Mouse (Mus musculus): ENCODE measurements around the gene Nf2. TPM values are rescaled to one million over a fixed set of nuclear protein-coding genes. Genes with fewer than 3 reads are reported as not detected.

The Nf2 gene
- total and polyA plus RNA-seq, 3 experiments: 45.2 to 103 (median 50.7) TPM

GRCm38 (mm10) chr11:4769881-4770280 is 79.5 kb downstream of the Nf2 start:
- no peak for DNase-seq (ENCODE audit: extremely low read depth)
- TF ChIP-seq ZMIZ1 (IDR thresholded peaks at IDR 0.05; ENCODE audit: low read depth, low read length): no peak
- H3K4me2 ChIP-seq (ENCODE audit: insufficient read depth, low read depth, poor library complexity, severe bottlenecking): no peak overlapping the region
- H3K4me3 ChIP-seq (replicated peaks in 1 of 3; ENCODE audit: low read depth in 2 of 3, low read length in 2 of 3, poor library complexity in 1 of 3): no peak overlapping the region
- H3K79me2 ChIP-seq (replicated peaks; ENCODE audit: control insufficient read depth, extremely low read depth, insufficient read depth, poor library complexity, severe bottlenecking): no peaks in the 10 kb centered on the region
- in situ Hi-C loops (cut with MboI; ENCODE audit: low pct_ligation_motif_present, low pct_unique_long_range_greater_than_20kb, low sequenced_read_pairs) (loop anchor here (5.0 kb wide), 2 partner anchors 33 to 47 kb away; no protein-coding TSS in a partner anchor), dilution Hi-C loops (cut with MboI; ENCODE audit: extremely low pct_ligation_motif_present, extremely low pct_unique_long_range_greater_than_20kb, low sequenced_read_pairs) (no loop called here)
- H3K36me3 ChIP-seq (replicated peaks in 1 of 2; ENCODE audit: control insufficient read depth in 1 of 2, insufficient read depth in 1 of 2, low read length in 1 of 2): peaks cover 34 to 90% of the 10 kb centered on the region in 2 experiments
- H3K27me3 ChIP-seq (replicated peaks): no peaks in the 10 kb centered on the region
- no peaks in the 10 kb centered on the region for H3K4me1 ChIP-seq (ENCODE audit: control insufficient read depth in 1 of 2, insufficient read depth in 2 of 2)
- no peak overlapping the region for H3K9ac ChIP-seq (ENCODE audit: insufficient read depth, low read depth)
- no peaks in the 10 kb centered on the region for H3K9me3 ChIP-seq (replicated peaks; ENCODE audit: low read length)
- H3K27ac ChIP-seq (ENCODE audit: insufficient read depth, low read depth): no peak overlapping the region

GRCm38 (mm10) chr11:4769293-4769692 is 80.0 kb downstream of the Nf2 start:
- peaks cover 37 to 91% of the 10 kb centered on the region in 2 experiments for H3K36me3 ChIP-seq (replicated peaks in 1 of 2; ENCODE audit: control insufficient read depth in 1 of 2, insufficient read depth in 1 of 2, low read length in 1 of 2)
- H3K27me3 ChIP-seq (replicated peaks): no peaks in the 10 kb centered on the region
- H3K4me1 ChIP-seq (ENCODE audit: control insufficient read depth in 1 of 2, insufficient read depth in 2 of 2): peaks cover 0 to 4% of the 10 kb centered on the region in 2 experiments; a peak in 2 of 4 replicates
- dilution Hi-C loops (cut with MboI; ENCODE audit: extremely low pct_ligation_motif_present, extremely low pct_unique_long_range_greater_than_20kb, low sequenced_read_pairs): no loop called here
- no peaks in the 10 kb centered on the region for H3K9me3 ChIP-seq (replicated peaks; ENCODE audit: low read length)
- no peak overlapping the region for H3K4me3 ChIP-seq (replicated peaks in 1 of 3; ENCODE audit: low read depth in 2 of 3, low read length in 2 of 3, poor library complexity in 1 of 3)
- in situ Hi-C loops (cut with MboI; ENCODE audit: low pct_ligation_motif_present, low pct_unique_long_range_greater_than_20kb, low sequenced_read_pairs): no loop called here
- no peak overlapping the region for H3K9ac ChIP-seq (ENCODE audit: insufficient read depth, low read depth)
- H3K27ac ChIP-seq (ENCODE audit: insufficient read depth, low read depth): no peak overlapping the region
- H3K79me2 ChIP-seq (replicated peaks; ENCODE audit: control insufficient read depth, extremely low read depth, insufficient read depth, poor library complexity, severe bottlenecking): no peaks in the 10 kb centered on the region
- TF ChIP-seq SMC3 (IDR thresholded peaks at IDR 0.05; ENCODE audit: low read depth, low read length) (no peak), CHD2 (IDR thresholded peaks at IDR 0.05; ENCODE audit: low read length) (no peak), CTCF (conservative IDR thresholded peaks at IDR 0.05 in 1 of 2, IDR thresholded peaks at IDR 0.05 in 1 of 2; ENCODE audit: low read depth in 2 of 2, low read length in 2 of 2) (no peak), USF1 (IDR thresholded peaks at IDR 0.05; ENCODE audit: low read depth, low read length) (no peak), MAX (IDR thresholded peaks at IDR 0.05; ENCODE audit: low read length) (no peak), CHD1 (IDR thresholded peaks at IDR 0.05; ENCODE audit: low read depth, low read length) (no peak), JUND (conservative IDR thresholded peaks at IDR 0.05; ENCODE audit: low read depth, low read length) (no peak), ZNF384 (IDR thresholded peaks at IDR 0.05; ENCODE audit: low read depth, low read length) (no peak), BHLHE40 (IDR thresholded peaks at IDR 0.05; ENCODE audit: low read depth, low read length) (no peak), MEF2A (IDR thresholded peaks at IDR 0.05; ENCODE audit: borderline replicate concordance, low read depth, low read length) (no peak), TBP (conservative IDR thresholded peaks at IDR 0.05; ENCODE audit: low read depth, low read length) (no peak), JUN (IDR thresholded peaks at IDR 0.05; ENCODE audit: insufficient read depth, low read depth, low read length) (no peak)
- no peak for DNase-seq (ENCODE audit: extremely low read depth)
- no peak overlapping the region for H3K4me2 ChIP-seq (ENCODE audit: insufficient read depth, low read depth, poor library complexity, severe bottlenecking)

DNA sequence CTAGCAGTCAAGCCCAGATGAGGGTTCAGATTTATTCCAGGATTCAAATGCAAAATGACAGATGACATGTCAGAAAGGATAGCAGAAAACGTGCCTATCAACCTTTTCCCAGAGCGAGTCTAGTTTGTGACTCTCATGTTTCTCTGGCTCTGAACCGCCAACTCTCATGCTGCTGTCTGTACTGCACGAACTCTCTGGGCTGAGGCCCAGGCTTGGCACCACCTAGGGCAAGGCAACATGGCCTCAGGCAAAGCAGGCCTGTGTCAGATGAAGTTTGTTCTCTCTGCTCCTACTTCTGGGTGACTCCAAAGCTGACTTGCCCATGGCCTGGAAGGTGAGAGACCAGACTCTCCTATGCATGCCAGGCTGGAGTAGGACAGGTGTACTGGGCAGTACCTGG is 80.9 kb downstream of the Nf2 start:
- dilution Hi-C loops (cut with MboI; ENCODE audit: extremely low pct_ligation_motif_present, extremely low pct_unique_long_range_greater_than_20kb, low sequenced_read_pairs) (no loop called here), in situ Hi-C loops (cut with MboI; ENCODE audit: low pct_ligation_motif_present, low pct_unique_long_range_greater_than_20kb, low sequenced_read_pairs) (no loop called here)
- Histone ChIP-seq H3K36me3 (replicated peaks in 1 of 2; ENCODE audit: control insufficient read depth in 1 of 2, insufficient read depth in 1 of 2, low read length in 1 of 2) (peaks cover 35 to 85% of the 10 kb centered on the region in 2 experiments), H3K79me2 (replicated peaks; ENCODE audit: control insufficient read depth, extremely low read depth, insufficient read depth, poor library complexity, severe bottlenecking) (no peaks in the 10 kb centered on the region), H3K27ac (ENCODE audit: insufficient read depth, low read depth) (no peak overlapping the region), H3K4me2 (ENCODE audit: insufficient read depth, low read depth, poor library complexity, severe bottlenecking) (no peak overlapping the region), H3K9me3 (replicated peaks; ENCODE audit: low read length) (no peaks in the 10 kb centered on the region), H3K27me3 (replicated peaks) (no peaks in the 10 kb centered on the region), H3K9ac (ENCODE audit: insufficient read depth, low read depth) (no peak overlapping the region), H3K4me1 (ENCODE audit: control insufficient read depth in 1 of 2, insufficient read depth in 2 of 2) (peaks cover under 1 to 12% of the 10 kb centered on the region in 2 experiments), H3K4me3 (replicated peaks in 1 of 3; ENCODE audit: low read depth in 2 of 3, low read length in 2 of 3, poor library complexity in 1 of 3) (no peak overlapping the region)
- DNase-seq (ENCODE audit: extremely low read depth): no peak
- no peak for TF ChIP-seq NELFE (IDR thresholded peaks at IDR 0.05; ENCODE audit: low read depth, low read length)

Measured in CH12.LX (cell line).